Mouse (Mus musculus) CH12.LX (cell line): Measurements from ENCODE around the gene Ucn2.

Experiments used
- POLR2AphosphoS2 ChIP-seq: IDR thresholded peaks from 2 replicates; pipeline ENCODE4 v1.6.1; 2011; ENCODE audit warnings: low read depth, low read length, improper control_type of control experiment
- USF2 ChIP-seq: conservative IDR thresholded peaks from 2 replicates; pipeline ENCODE4 v1.6.1; 2011; ENCODE audit warnings: low read depth, low read length, improper control_type of control experiment

DNA sequence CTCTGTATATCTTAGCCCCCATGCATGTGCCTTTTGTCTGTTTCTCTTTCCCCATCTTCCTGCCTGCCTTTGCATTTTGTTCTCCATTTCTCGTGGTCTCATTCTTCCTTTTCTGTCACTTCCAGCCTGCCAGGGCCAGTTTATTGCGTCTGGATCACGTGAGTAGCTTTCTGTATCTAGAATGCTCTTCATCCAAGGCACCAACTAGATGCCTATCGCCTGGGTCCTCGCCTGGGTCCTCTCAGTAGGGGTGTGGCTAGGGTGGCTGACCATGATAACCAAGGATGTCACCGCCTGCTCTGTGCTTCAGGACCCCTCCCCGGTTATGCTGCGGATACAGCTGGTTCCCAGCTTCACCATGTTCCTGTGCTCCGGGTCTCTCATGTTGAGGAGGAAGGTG is 2.6 kb upstream of the Ucn2 start:
- TF ChIP-seq USF2: no peak
- TF ChIP-seq POLR2AphosphoS2: no peak
